Mouse (Mus musculus): ENCODE measurements around the gene Crtc1. TPM values are rescaled to one million over a fixed set of nuclear protein-coding genes. Genes with fewer than 3 reads are reported as not detected.

Gene Crtc1
- total RNA-seq, 1 experiment from 2014 or later = 19.4 TPM

GRCm38 (mm10) chr8:70347860-70348420, 91.4 kb downstream of the Crtc1 start:
- DNase-seq = no peak

- DNase-seq = no peak
Measured at GRCm38 (mm10) chr8:70347443-70347842, 91.9 kb downstream of the Crtc1 start.

- DNase-seq = peak; percentile 38
Measured at GRCm38 (mm10) chr8:70344279-70344678, 95.1 kb downstream of the Crtc1 start.

GRCm38 (mm10) chr8:70343696-70344095, 95.7 kb downstream of the Crtc1 start:
- peak; percentile 63 for DNase-seq

GRCm38 (mm10) chr8:70343076-70343475, 96.3 kb downstream of the Crtc1 start:
- no peak for DNase-seq

- peak; percentile 26 for DNase-seq
Measured at GRCm38 (mm10) chr8:70342007-70342406, 97.4 kb downstream of the Crtc1 start.

GRCm38 (mm10) chr8:70340659-70341058, 98.7 kb downstream of the Crtc1 start:
- DNase-seq = no peak

GRCm38 (mm10) chr8:70338931-70339330, 100.4 kb downstream of the Crtc1 start:
- no peak for DNase-seq

- no peak for DNase-seq
Measured at GRCm38 (mm10) chr8:70332878-70333202, 106.5 kb downstream of the Crtc1 start.

Other genes with a start within 250 kb of the Crtc1 start
- gene Slc25a42, start 227.3 kb downstream of the Crtc1 start, total RNA-seq (2021) = 132 and 144 TPM in 2 replicates
- 30.9 and 31.5 TPM in 2 replicates for gene Sugp2, start 205.4 kb downstream of the Crtc1 start, total RNA-seq (2021)
- gene Armc6, start 205.1 kb downstream of the Crtc1 start, total RNA-seq (2021) = 11.3 and 13.4 TPM in 2 replicates
- gene Homer3, start 156.8 kb downstream of the Crtc1 start, total RNA-seq (2021) = 21.3 and 25.0 TPM in 2 replicates
- gene Ddx49, start 137.1 kb downstream of the Crtc1 start, total RNA-seq (2021) = 49.2 and 71.3 TPM in 2 replicates
- 215 and 222 TPM in 2 replicates for gene Cope, start 137.1 kb downstream of the Crtc1 start, total RNA-seq (2021)
- 1.9 and 2.9 TPM in 2 replicates for gene Cers1, start 123.8 kb downstream of the Crtc1 start, total RNA-seq (2021)
- gene Gdf1, start 109.8 kb downstream of the Crtc1 start, total RNA-seq (2021) = 0.41 and 1.2 TPM in 2 replicates
- gene Upf1, start 86.3 kb downstream of the Crtc1 start, total RNA-seq (2021) = 64.0 and 64.4 TPM in 2 replicates
- gene Comp, start 66.0 kb downstream of the Crtc1 start, total RNA-seq (2021) = 1.4 TPM in 1 of 2 replicates, not detected in the other
- gene Klhl26, start 37.4 kb upstream of the Crtc1 start, total RNA-seq (2021) = 15.7 and 16.3 TPM in 2 replicates
- 4.6 and 5.6 TPM in 2 replicates for gene Tmem59l, start 47.8 kb upstream of the Crtc1 start, total RNA-seq (2021)
- gene Crlf1, start 53.6 kb upstream of the Crtc1 start, total RNA-seq (2021) = not detected in 2 replicates
- gene Rex1bd, start 67.2 kb upstream of the Crtc1 start, total RNA-seq (2021) = 116 and 123 TPM in 2 replicates
- 1,600 and 1,776 TPM in 2 replicates for gene Uba52, start 71.2 kb upstream of the Crtc1 start, total RNA-seq (2021)
- gene Fkbp8, start 88.1 kb upstream of the Crtc1 start, total RNA-seq (2021) = 235 and 252 TPM in 2 replicates
- gene Kxd1, start 88.4 kb upstream of the Crtc1 start, total RNA-seq (2021) = 78.9 and 83.1 TPM in 2 replicates
- 22.4 and 22.9 TPM in 2 replicates for gene Ell, start 99.9 kb upstream of the Crtc1 start, total RNA-seq (2021)
- 77.2 and 84.7 TPM in 2 replicates for gene Isyna1, start 154.8 kb upstream of the Crtc1 start, total RNA-seq (2021)
- gene Ssbp4, start 169.3 kb upstream of the Crtc1 start, total RNA-seq (2021) = 84.4 and 102 TPM in 2 replicates
- 1.6 and 2.0 TPM in 2 replicates for gene Lrrc25, start 176.6 kb upstream of the Crtc1 start, total RNA-seq (2021)
- gene Gdf15, start 192.9 kb upstream of the Crtc1 start, total RNA-seq (2021) = 0.79 and 1.0 TPM in 2 replicates
- 73.1 and 86.5 TPM in 2 replicates for gene Pgpep1, start 220.8 kb upstream of the Crtc1 start, total RNA-seq (2021)
- 76.0 and 78.6 TPM in 2 replicates for gene Lsm4, start 233.7 kb upstream of the Crtc1 start, total RNA-seq (2021)